Mouse (Mus musculus): ENCODE measurements around the gene Slfn5.
"Not testable (repeated sequence)": the region's sequence is repeated elsewhere in the genome, so short reads cannot be mapped to it uniquely, and the experiment has no call there.

Slfn5 gene

DNA sequence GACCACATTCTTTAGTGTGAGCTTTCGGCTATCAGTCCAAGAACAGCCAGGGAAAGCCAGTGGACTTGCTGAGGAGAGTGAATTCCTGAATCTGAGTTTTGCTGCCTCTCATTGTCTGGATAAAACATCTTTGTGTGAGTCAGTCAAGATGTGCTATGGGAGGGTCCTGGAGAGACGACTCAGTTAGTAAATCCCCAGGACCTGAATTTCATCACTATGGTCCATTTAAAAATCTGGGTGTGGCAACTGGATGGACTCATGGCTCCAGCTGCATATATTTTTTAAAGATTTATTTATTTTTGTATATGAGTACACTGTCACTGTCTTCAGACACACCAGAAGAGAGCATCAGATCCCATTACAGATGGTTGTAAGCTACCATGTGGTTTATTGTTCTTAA lies 5.5 kb upstream of the Slfn5 start:
- no peak for DNase-seq (ENCODE audit: low read depth, low spot score)

- no peak for DNase-seq (ENCODE audit: low read depth, low spot score)
These were observed 3.7 kb upstream of the Slfn5 start for GRCm38 (mm10) chr11:82947457-82947856.

DNA sequence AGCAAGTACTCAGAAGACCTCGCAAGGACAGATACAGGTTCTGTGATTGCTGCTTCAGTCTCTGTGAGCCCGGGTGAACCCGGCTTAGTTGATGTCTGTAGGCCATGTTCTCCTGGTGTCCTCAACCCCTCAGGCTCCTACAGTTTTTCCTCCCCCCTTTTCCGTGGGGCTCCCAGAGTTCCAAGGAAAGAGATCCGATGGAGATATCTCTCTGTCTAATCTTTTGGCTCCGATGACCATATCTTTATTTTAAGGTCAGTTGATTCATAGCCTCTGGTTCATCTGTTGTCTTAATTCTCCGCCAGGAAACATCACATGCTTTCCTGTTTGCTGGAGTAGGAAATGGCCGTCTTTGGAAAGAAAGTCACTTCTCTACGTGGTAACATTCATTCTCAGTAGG lies 2.1 kb upstream of the Slfn5 start:
- no peak for DNase-seq (ENCODE audit: low read depth, low spot score)

GRCm38 (mm10) chr11:82951865-82952611 lies 889 bp downstream of the Slfn5 start:
- no peak for DNase-seq (ENCODE audit: low read depth, low spot score)

DNA sequence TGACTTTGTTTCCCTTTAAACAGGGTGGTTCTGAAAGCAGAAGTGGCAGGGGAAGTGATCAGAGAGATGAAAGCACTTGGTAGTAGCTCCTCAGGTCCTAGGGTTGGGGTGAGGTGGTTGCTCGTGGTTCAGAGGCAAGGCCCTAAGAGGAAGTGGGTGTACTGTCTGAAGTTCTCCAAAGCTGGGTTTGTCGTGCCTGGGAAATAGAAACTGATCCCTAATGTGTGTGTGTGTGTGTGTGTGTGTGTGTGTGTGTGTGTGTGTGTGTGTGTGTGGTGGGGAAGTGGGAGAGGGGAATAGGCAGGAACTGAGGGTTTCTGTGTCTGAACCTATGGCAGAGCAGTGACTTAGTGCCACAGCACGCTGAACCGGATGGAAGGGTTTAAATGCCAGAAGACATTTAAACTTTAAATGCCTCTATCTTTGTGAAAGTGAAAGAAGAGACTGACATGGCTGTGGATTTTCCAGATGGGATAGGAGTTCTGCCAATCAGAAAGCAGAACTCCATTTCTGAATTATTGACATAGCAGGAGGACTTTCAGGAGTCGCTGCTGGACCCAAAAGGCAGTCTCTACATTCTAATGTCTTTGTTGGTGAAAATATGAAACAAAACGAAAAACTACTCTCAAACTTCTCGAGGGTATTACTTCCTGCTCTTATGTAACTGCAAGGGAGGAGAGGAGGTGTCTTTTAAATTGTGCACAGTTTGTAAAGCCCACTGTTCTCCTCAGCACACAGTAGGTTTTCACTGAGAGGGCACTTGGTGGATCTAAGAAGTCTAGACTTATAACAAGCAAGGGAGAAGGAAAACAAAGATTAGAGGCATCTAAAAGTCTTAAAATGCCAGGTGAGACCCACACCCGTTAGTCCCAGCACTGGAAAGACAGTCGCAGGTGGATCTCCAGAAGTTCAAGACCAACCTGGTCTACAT lies 1.7 kb downstream of the Slfn5 start:
- no peak for DNase-seq (ENCODE audit: low read depth, low spot score)

- no peak for DNase-seq (ENCODE audit: low read depth, low spot score)
These were observed 3.5 kb downstream of the Slfn5 start for GRCm38 (mm10) chr11:82954631-82955030.

GRCm38 (mm10) chr11:82956925-82957324 lies 5.8 kb downstream of the Slfn5 start:
- no peak for DNase-seq (ENCODE audit: low read depth, low spot score)

DNA sequence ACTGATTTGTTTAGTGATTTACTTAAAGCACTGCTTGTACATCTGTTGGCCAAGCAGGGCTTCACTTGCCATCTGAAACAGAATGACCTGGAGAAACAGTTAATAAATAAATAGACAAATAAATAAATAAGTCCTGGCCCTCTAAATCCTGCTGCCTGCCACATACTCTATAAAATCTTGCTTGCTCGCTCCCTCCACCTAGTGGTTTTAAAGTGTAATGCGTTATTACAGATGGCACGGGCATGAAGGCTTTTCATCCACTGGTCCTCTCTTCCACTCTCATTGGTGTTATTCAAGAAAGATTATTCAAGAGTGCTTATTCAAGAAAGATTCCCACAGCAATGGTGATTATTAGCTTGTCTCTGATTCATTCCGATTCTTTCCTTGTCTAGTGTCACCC lies 8.5 kb downstream of the Slfn5 start:
- DNase-seq (ENCODE audit: low read depth, low spot score): no peak

GRCm38 (mm10) chr11:82961743-82962142 lies 10.6 kb downstream of the Slfn5 start:
- no peak for DNase-seq (ENCODE audit: low read depth, low spot score)

DNA sequence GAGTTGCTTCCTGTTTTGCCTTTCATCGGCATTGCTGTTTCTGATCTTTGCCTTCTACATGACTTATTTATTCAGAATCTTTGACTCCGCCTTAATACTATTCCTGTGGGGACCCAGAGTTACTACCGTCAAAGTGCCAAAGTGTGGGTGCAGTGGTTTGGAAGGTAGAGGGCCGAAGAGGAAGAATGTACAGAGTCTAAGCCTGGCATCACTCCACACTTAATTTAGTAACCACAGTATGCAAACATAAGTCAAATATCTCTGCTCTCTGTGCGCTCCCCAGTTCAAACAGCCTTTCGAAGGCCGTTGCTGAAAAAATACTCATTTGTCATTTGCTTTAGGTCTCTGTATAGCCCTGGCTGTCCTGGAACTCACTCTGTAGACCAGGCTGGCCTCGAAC lies 11.1 kb downstream of the Slfn5 start:
- DNase-seq (ENCODE audit: low read depth, low spot score): no peak

DNA sequence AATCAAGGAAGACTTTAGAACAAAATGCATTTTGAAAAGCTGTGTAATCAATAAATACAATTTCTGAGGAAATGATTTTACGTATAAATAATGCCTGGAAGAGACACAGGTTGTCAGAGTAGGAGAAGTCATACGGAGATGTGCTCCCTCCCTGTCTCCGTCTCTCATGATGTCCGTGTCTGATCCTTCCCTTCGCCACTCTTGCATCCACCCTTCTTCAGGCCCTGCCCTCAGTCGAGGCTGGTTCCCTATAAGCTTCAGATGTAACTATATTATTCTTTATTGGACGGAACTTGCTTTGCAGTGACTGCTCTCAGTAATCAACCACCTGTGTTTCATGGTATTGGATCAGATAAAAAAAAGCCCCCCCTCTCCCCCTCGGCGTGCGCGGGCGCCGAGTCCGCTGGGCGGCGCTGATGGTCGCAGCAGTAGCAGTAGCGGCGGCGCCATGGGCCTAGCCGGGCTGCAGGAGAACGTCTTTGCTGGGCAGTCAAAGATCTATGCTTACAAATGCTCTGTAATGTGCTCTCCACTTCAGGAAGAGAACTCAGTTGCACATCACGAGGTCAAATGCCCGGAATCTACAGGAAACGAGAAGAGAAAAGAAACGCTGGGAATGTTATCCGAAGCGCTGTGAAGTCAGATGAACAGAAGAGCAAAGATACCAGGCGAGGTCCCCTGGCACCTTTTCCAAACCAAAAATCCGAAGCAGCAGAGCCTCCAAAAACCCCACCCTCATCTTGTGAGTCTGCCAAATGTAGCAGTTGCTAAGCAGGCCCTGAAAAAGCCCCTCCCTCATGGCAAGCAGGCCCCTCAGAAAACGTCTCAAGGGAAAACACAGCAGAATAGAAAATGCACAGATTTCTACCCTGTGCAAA lies 19.8 kb downstream of the Slfn5 start:
- DNase-seq (ENCODE audit: low read depth, low spot score): no peak

DNA sequence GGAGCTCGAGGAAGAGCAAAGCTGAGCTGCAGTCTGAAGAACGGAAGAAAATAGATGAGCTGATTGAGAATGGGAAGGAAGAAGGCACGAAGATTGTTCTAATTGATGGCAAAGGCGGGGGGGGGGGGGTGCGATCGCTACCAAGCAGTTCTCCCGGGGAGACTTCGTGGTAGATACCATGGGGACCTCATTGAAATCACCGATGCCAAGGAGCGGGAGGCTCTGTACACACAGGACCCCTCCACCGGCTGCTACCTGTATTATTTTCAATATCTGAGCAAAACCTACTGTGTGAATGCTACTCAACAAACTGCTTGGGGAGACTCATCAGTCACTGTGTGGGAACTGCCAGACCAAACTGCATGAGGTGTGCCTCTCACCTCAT lies 20.4 kb downstream of the Slfn5 start:
- no peak for DNase-seq (ENCODE audit: low read depth, low spot score)

DNA sequence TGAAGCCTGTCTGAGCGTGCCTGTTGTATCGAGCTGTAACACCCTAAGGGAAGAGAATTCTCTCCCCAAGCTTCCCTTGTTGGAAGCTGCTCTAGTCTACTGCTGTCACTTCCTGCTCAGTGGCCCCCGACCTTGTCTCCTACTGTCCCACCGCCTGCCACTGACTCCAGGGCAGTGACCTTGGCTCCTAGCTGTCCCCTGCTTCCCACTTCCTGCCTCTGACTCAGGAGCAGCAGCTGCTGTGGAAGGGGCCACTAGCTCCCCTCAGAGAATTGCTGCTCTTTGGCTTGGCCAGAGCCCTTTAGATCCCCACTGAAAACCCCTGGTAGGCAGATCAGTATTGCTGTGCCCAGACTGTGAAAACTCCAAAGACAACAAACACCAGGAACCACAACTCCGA lies 22.8 kb downstream of the Slfn5 start:
- no peak for DNase-seq (ENCODE audit: low read depth, low spot score)

GRCm38 (mm10) chr11:82982409-82982808 lies 31.3 kb downstream of the Slfn5 start:
- DNase-seq (ENCODE audit: low read depth, low spot score): not testable (repeated sequence)

GRCm38 (mm10) chr11:82983193-82983592 lies 32.0 kb downstream of the Slfn5 start:
- no peak for DNase-seq (ENCODE audit: low read depth, low spot score)

- DNase-seq (ENCODE audit: low read depth, low spot score): no peak
These were observed 36.5 kb downstream of the Slfn5 start for GRCm38 (mm10) chr11:82987621-82988020.

DNA sequence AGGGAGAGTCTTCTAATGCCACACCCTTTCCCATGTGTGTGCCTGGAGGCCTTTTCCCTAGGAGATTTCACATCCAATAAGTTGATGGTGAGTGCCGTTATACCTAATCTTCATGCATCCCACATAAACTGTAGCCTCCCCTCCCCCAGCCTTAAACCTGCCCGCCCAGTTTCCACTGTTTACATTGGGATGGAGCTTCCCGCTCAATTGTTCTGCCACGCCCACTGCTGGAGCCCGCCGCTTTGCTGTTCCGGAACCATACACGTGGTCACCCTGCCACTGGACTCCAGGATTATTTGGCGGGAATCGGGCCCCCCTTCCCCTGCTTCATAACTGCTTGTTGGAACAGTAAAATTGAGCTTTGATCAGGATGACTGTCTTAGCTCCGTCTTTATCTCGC lies 38.2 kb downstream of the Slfn5 start:
- no peak for DNase-seq (ENCODE audit: low read depth, low spot score)

DNA sequence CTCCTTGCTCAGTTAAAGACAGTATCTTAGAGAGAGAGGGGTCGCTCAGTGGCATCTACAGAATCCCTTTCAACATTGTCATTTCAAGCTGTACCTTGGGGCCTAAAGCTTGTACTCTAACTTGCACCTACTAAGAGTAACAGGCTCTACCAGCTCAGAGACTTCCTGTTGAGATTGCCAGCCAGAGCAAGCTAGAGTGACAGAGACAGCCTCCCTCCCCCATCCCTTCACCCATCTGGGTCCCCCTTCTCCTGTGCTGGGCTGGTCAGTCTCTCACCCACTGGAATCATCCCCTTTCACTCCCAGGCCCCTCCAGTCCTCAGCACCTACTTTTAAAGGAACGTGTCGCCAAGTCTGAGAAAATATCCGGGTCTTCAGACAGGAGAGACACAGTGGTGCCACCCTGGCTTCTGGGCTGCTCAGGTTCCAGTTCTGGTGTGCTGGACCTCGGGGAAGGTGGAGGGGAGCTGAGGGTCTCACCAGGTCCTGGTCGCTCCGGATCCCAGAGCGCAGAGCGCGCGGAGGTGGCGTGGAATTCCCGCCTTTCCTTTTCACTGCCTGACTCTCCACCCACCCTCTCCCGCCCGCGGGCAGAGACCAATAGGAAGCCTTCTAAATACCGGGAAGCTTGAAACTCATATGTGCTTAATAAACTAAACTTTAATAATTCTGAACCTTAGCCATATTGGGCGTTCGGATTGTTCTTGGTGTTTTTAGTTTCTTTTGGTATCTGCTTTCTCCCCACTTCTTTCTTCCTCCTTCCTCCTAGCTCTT lies 39.6 kb downstream of the Slfn5 start:
- DNase-seq (ENCODE audit: low read depth, low spot score): not testable (repeated sequence)

DNA sequence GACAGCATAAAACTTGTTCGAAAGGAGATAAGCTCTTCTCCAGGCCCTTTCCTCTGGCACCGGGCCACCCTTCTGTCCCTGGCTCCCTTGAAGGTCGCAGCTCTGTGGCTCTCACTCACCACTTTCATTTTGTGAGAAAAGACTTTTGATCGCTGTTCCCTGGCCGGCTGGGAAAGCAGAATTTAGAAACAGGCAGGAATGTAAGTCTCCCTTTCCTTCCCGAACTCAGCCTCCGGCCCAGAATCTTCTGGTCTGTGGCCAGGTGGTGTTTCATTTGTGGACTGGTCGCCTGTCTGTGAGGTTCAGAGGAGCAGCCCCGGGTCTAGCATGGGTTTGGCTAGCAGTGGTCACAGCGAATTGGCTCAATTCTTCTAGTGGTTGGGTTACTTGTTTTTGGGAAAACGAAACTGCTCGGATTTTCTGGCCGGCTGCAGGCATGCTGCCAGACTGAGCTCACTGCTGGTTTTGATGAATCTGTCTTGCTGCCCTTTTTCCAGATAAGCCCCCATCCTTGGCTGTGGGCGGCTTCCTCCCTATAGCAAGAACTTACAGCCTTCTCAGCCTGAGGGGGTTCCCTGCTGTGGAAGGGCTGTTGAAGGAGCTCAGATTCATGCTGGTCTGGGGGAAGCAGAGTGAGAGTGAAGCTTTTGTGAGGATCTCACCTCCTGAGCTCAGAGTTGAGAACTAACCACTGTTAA lies 40.5 kb downstream of the Slfn5 start, which contains the start of gene Slfn9:
TSS of gene Slfn9 (minus strand) at position 362 of the 698 bp plus-strand sequence.
- no peak for DNase-seq (ENCODE audit: low read depth, low spot score)

- DNase-seq (ENCODE audit: low read depth, low spot score): no peak
These were observed 62.2 kb downstream of the Slfn5 start for GRCm38 (mm10) chr11:83013356-83013755.

All from embryo, embryonic 11.5 days (tissue).